Mouse (Mus musculus): ENCODE measurements at regions not wholly inside any gene's neighbourhood (a gene's known extent, or its start where the extent isn't known, plus 50 kb on each side); places are given as distances from the start of the nearest gene placed in this dataset.

GRCm38 (mm10) chr3:41157428-41157827, 74.6 kb upstream of the Pgrmc2 start:
- TF ChIP-seq CTCF (IDR thresholded peaks at IDR 0.05; ENCODE audit: insufficient read depth, low read depth, low read length) (no peak), POLR2A (IDR thresholded peaks at IDR 0.05; ENCODE audit: insufficient read depth, low read depth, low read length) (no peak)
